Mouse (Mus musculus) heart, adult 2 months (tissue): Measurements from ENCODE around the gene Cycs.

Experiments
- CTCF ChIP-seq: fragments of 200-600 bp; IDR thresholded peaks from 2 replicates; pipeline ENCODE4 v1.8.1; 2022; ENCODE audit warnings: antibody characterized with exemption, mild to moderate bottlenecking, moderate library complexity
- EP300 ChIP-seq: fragments of 200-500 bp; IDR thresholded peaks from 2 replicates; pipeline ENCODE4 v1.6.1; 2011; ENCODE audit warnings: low read depth, low read length, control low read depth; ENCODE audit not compliant: insufficient read depth
- POLR2A ChIP-seq: fragments of 200-500 bp; IDR thresholded peaks from 2 replicates; pipeline ENCODE4 v1.6.1; 2011; ENCODE audit warnings: mild to moderate bottlenecking, low read depth, low read length, control low read depth; ENCODE audit not compliant: insufficient read depth

DNA sequence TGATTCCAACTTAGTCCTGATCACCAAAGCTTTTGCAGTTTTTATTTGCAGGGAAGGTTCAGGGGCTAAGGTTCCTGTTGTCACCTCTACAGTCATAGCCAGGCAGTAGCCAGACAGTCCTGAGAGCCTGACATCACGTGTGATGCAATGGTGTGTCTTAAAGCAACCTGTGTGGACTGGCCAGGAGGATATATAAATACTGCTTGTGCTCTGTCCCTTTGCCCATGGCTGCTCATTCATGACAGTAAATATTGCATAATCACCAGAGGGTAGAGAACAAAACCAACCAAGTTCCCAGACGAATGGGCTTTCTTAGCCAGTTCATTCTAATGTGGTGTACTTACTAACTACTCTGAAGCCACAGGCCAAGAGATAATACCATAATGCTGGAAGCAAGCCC, 21.1 kb upstream of the Cycs start:
- no peak for TF ChIP-seq POLR2A
- no peak for TF ChIP-seq CTCF
- no peak for TF ChIP-seq EP300
